Mouse (Mus musculus) megakaryocyte, embryonic 14.5 days (primary cell): ENCODE data around the gene Diras2.

Experiments
- FLI1 ChIP-seq: IDR thresholded peaks from 2 replicates; pipeline ENCODE4 v1.6.1; 2012; ENCODE audit warnings: low read length, inconsistent platforms, mixed read lengths
- GATA1 ChIP-seq: IDR thresholded peaks from 3 replicates; pipeline ENCODE4 v1.6.1; 2012; ENCODE audit warnings: mixed read lengths, low read length, inconsistent platforms, borderline replicate concordance

- TF ChIP-seq GATA1 (no peak), FLI1 (no peak)
Observed at GRCm38 (mm10) chr13:52576021-52576614, 45.0 kb upstream of the Diras2 start.
